Mouse (Mus musculus): ENCODE measurements at regions not wholly inside any gene's neighbourhood (a gene's known extent, or its start where the extent isn't known, plus 50 kb on each side); places are given as distances from the start of the nearest gene placed in this dataset.

DNA sequence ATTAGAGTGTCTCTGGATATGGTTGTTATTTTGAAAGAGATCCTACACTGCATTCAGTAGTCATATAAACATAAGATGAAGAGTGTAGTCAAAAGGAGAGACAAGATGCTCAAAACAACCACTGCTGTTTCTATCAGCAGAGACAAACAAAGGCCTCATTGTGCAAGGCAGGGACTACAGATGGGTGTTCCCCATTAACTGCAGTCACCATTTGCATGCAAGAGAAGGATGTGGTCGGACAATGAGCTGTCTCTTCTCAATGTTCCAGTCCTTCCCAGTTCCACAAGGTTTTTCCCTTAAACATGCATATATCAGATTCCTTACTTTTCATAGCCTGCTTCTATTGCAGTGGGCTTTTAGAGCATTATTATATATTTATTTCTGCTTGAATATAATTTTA, 1056.7 kb downstream of the Slc22a22 start:
- DNase-seq = no peak

GRCm38 (mm10) chr15:56391982-56392381, 1085.4 kb downstream of the Slc22a22 start:
- no peak for DNase-seq

- DNase-seq = no peak
Observed at GRCm38 (mm10) chr15:56378511-56378910, 1098.9 kb downstream of the Slc22a22 start.

- DNase-seq = no peak
Observed at GRCm38 (mm10) chr15:56350903-56351302, 1126.5 kb downstream of the Slc22a22 start.

- no peak for DNase-seq
Observed at GRCm38 (mm10) chr15:56346111-56346510, 1131.3 kb downstream of the Slc22a22 start.

GRCm38 (mm10) chr15:56344973-56345372, 1132.5 kb downstream of the Slc22a22 start:
- DNase-seq = no peak

GRCm38 (mm10) chr15:56344304-56344932, 1133.0 kb downstream of the Slc22a22 start:
- DNase-seq = no peak

- DNase-seq = no peak
Observed at GRCm38 (mm10) chr15:56337879-56338278, 1139.5 kb downstream of the Slc22a22 start.

DNA sequence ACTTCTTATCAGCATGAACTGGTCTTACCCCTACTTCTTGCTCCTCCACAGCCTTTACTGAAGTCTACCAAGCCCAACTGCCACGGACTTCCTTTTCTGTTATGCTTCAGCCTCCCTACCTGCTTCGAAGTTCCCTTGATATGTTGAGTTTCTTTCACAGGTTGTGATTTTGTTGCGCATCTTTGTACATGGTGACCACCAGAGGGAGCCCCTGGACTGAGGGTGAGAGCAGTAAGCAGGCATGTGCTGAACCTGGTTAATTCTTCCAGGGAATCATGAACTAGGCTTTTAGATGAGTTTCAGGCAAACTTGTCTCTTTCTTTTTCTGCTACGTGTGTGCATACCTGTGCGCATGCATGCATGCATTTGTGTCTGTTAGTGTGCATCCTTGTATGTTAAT, 1141.0 kb downstream of the Slc22a22 start:
- DNase-seq = peak; percentile 70

- DNase-seq = no peak
Observed at GRCm38 (mm10) chr15:56335011-56335410, 1142.4 kb downstream of the Slc22a22 start.

DNA sequence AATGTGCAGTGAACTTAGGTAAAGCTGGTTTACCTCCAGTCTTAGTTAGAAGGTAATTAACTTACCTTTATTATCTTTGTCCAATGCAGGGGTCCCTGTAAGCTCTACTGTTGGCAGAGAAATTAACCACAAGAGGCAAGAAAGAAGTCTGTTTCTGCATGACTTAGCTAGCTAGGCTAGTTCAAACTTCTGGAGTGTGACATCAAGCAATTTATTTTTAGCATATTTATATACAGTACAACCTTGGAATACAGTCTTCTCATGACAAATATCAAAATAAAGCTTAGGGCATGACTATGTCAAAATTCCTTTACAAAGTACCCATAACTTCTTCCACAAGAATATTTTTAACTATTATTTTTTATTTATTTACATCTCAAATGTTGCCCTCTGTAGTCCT, 1156.9 kb downstream of the Slc22a22 start:
- no peak for DNase-seq

GRCm38 (mm10) chr15:56294910-56295438, 1182.5 kb downstream of the Slc22a22 start:
- no peak for DNase-seq

DNA sequence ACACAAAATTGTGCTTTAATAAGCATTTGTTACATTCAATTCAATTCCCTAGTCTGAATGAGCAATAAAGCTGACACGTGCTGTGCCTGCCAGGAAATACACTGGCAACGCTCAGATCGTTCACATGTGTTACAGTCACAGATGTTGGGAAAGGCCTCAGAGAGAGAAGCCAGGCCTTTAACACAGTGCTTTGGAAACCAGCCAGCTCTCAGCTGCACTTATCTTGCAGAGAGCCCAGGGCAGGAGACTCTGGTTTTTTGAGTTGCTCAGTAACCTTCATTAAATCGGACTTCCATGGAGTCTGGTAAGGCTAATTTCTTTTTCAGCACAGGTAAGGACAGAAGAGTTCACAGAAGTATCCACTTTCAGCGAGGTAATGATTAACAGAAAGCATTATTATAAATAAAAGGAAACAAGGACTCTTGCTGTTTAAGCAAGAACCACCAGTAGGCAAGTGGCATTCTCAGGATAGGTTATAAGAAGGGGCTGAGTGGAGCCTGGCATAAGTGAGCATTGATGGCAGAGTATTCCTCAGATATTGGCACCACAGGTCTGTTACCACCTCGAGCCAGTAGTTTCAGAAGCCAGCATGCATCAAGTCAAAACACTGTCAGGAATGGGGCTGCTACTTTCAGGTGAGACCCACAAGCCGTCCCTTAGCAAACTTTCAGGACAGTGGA, 1198.7 kb downstream of the Slc22a22 start:
- DNase-seq = peak; percentile 74

GRCm38 (mm10) chr15:56278006-56278405, 1199.4 kb downstream of the Slc22a22 start:
- no peak for DNase-seq

GRCm38 (mm10) chr15:56248731-56249130, 1228.7 kb downstream of the Slc22a22 start:
- no peak for DNase-seq

DNA sequence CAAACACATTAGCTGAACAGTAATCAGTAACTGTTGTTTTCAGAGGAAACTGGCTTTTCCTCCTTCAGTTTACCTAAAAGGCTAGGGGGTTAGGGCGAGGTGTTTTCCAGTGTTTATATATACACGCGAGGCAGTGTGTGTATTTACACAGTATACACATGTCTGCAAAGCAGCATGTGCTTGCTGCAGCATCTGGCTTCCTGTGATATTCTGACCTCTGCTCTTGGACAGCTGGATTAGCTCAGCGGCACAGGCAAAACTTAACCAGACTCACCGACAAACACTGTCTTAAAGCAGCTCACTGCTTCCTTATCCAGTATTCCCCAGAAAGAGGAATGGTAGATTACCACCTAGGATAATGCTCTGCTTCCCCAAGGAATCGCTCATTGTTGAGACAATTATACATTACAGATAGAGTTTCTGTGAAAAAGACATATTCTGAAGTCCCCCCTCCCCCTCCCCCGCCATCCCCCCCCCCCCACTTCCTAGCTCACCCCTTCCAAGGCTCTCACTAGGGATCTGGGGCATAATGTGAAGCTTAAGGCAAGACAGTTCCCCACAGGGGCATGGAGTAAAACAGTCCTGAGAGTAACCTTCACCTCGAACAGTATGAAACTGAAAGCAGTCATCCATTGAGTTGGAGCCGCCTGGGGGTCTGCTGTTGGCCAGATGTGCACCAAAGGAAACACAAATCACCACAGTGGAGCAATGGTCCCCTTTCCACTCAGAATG, 1233.3 kb downstream of the Slc22a22 start:
- peak; percentile 73 for DNase-seq

DNA sequence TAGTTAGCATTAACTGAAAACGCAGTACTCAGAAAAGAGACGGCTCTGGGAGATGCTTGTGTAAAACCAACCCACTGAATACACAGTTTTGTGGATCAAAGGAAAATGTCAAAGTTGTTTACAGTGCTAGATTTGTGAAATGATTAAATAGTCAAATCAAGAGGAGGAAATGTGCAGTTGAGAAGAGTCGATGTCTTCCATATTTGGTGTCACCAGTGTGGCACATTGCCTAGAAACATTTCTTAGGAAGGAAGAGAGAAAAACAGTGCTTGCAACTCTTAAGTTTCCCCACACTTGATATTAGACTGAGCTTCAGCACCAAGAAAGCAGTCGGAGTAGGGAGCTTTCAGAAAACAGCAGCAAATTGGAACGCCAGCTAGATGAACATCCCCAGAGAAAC, 1274.9 kb downstream of the Slc22a22 start:
- peak; percentile 15 for DNase-seq

- DNase-seq = no peak
Observed at GRCm38 (mm10) chr15:56199336-56199735, 1278.1 kb downstream of the Slc22a22 start.

DNA sequence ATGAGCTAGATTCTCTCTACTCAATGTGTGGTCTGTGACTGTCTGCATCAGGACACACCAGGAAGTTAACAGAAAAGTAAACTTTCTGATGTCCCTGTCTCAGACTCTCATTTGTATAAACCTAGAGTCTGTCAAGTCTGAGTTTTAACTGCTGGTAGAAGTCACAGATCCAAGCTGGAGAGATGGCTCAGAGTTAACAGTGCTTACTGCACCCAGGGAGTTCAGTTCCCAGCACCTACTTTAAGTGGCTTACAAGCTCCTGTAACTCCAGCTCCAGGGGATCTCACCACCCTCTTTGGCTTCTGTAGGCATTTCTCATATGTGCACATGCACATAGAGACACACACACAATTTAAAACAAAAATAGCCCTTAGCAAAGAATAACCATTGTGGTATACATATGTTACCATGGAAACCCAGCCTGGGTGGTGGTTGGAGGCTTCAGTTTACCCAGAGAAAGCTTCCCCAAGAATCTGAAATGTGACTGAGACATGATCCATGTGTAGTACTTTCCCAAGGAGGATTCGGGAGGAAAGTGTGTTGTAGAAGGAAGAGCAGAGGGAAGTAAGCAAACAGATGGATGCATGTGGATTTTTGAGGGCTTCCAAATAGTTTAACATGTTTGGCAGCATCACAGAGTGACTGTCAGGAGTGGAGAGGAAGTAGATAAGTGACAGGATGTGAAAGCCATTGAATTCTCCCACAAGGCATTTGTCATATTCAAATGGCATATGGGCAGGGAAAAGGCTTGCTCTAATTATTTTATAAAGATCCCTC, 1279.8 kb downstream of the Slc22a22 start:
- DNase-seq = peak; percentile 8

DNA sequence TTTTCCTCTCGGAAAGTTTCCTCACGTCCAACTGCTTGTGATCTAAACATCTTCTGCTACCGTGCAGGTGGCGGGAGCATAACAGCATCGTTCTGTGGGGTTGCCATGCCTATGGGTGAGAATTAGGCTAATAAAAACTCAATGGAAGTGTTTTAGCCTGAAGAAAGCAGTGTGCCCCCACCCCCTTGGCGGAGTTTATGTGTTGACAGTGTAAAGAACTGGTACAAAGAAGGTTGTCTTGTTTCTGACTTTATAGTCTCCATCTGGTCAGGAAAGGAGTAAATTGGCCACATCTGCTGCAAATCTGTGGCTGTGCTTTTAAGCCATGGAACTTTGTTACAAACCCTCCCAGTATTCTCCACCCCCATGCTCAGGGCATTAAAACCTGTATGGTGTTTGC, 1311.2 kb downstream of the Slc22a22 start:
- DNase-seq = no peak

- no peak for DNase-seq
Observed at GRCm38 (mm10) chr15:56158726-56159125, 1318.7 kb downstream of the Slc22a22 start.

- DNase-seq = no peak
Observed at GRCm38 (mm10) chr15:56139451-56139850, 1338.0 kb downstream of the Slc22a22 start.

DNA sequence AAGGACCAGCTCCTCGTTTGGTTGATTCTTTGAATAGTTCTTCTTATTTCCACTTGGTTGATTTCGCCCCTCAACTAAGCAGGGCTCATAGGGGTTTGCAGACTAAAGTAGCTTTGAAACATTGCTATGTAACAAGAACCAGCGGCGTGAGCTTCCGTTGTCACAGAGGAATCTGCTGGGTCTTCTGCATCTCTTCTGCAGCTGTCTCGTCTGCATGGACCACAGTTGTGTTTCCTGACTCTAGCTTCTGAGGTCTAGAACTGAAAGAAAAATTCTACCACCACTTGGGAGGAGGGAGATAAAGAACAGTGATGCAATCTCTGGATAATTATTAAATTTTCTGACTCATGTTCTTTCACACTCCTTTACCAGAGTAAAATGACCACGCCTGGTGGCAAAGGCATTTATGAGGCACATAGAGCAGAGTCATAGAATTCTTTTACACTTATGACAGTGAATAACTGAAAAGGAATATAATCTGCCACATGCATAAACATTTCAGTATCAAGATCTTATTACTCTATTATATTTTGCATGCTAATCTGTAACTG, 1340.9 kb downstream of the Slc22a22 start:
- no peak for DNase-seq

All from lung, postnatal 10 days (tissue).